Mouse (Mus musculus): ENCODE measurements around the gene Dph6.
A peak's percentile ranks its signal among the peaks of the same experiment; 100 is the strongest.
"Not testable (repeated sequence)": the region's sequence is repeated elsewhere in the genome, so short reads cannot be mapped to it uniquely, and the experiment has no call there.

The Dph6 gene

GRCm38 (mm10) chr2:114654365-114655239 is at the start of gene Dph6:
Gene Dph6 (minus strand): TSS chr2:114654964.
- peak; percentile 77 for DNase-seq (ENCODE audit: low spot score)

- DNase-seq (ENCODE audit: low spot score), result no peak
Observed at GRCm38 (mm10) chr2:114700966-114701685, 46.4 kb upstream of the Dph6 start.

GRCm38 (mm10) chr2:114691607-114692006 is 36.8 kb upstream of the Dph6 start:
- no peak for DNase-seq (ENCODE audit: low spot score)

- no peak for DNase-seq (ENCODE audit: low spot score)
Observed at GRCm38 (mm10) chr2:114687483-114687882, 32.7 kb upstream of the Dph6 start.

GRCm38 (mm10) chr2:114687081-114687480 is 32.3 kb upstream of the Dph6 start:
- no peak for DNase-seq (ENCODE audit: low spot score)

- no peak for DNase-seq (ENCODE audit: low spot score)
Observed at GRCm38 (mm10) chr2:114673831-114674230, 19.1 kb upstream of the Dph6 start.

- DNase-seq (ENCODE audit: low spot score), result no peak
Observed at GRCm38 (mm10) chr2:114670983-114671382, 16.2 kb upstream of the Dph6 start.

GRCm38 (mm10) chr2:114658954-114659353 is 4.2 kb upstream of the Dph6 start:
- no peak for DNase-seq (ENCODE audit: low spot score)

- DNase-seq (ENCODE audit: low spot score), result no peak
Observed at GRCm38 (mm10) chr2:114646240-114646639, 8.5 kb downstream of the Dph6 start.

- DNase-seq (ENCODE audit: low spot score), result no peak
Observed at GRCm38 (mm10) chr2:114643832-114644231, 10.9 kb downstream of the Dph6 start.

GRCm38 (mm10) chr2:114624683-114625082 is 30.1 kb downstream of the Dph6 start:
- no peak for DNase-seq (ENCODE audit: low spot score)

- no peak for DNase-seq (ENCODE audit: low spot score)
Observed at GRCm38 (mm10) chr2:114622550-114622939, 32.2 kb downstream of the Dph6 start.

- no peak for DNase-seq (ENCODE audit: low spot score)
Observed at GRCm38 (mm10) chr2:114621781-114622549, 32.8 kb downstream of the Dph6 start.

GRCm38 (mm10) chr2:114611576-114611975 is 43.2 kb downstream of the Dph6 start:
- DNase-seq (ENCODE audit: low spot score), result no peak

GRCm38 (mm10) chr2:114610110-114610509 is 44.7 kb downstream of the Dph6 start:
- DNase-seq (ENCODE audit: low spot score), result no peak

- not testable (repeated sequence) for DNase-seq (ENCODE audit: low spot score)
Observed at GRCm38 (mm10) chr2:114605202-114605601, 49.6 kb downstream of the Dph6 start.

GRCm38 (mm10) chr2:114601174-114601573 is 53.6 kb downstream of the Dph6 start:
- no peak for DNase-seq (ENCODE audit: low spot score)

GRCm38 (mm10) chr2:114599793-114600192 is 55.0 kb downstream of the Dph6 start:
- DNase-seq (ENCODE audit: low spot score), result no peak

- no peak for DNase-seq (ENCODE audit: low spot score)
Observed at GRCm38 (mm10) chr2:114593393-114593792, 61.4 kb downstream of the Dph6 start.

- no peak for DNase-seq (ENCODE audit: low spot score)
Observed at GRCm38 (mm10) chr2:114580714-114581113, 74.0 kb downstream of the Dph6 start.

GRCm38 (mm10) chr2:114543000-114543622 is 111.7 kb downstream of the Dph6 start:
- no peak for DNase-seq (ENCODE audit: low spot score)

- no peak for DNase-seq (ENCODE audit: low spot score)
Observed at GRCm38 (mm10) chr2:114542325-114542724, 112.4 kb downstream of the Dph6 start.

Data from spleen, adult 12 weeks (tissue).